Comparison of ENCODE assay signal across 13 mouse cellular contexts in the genomic region with DNA sequence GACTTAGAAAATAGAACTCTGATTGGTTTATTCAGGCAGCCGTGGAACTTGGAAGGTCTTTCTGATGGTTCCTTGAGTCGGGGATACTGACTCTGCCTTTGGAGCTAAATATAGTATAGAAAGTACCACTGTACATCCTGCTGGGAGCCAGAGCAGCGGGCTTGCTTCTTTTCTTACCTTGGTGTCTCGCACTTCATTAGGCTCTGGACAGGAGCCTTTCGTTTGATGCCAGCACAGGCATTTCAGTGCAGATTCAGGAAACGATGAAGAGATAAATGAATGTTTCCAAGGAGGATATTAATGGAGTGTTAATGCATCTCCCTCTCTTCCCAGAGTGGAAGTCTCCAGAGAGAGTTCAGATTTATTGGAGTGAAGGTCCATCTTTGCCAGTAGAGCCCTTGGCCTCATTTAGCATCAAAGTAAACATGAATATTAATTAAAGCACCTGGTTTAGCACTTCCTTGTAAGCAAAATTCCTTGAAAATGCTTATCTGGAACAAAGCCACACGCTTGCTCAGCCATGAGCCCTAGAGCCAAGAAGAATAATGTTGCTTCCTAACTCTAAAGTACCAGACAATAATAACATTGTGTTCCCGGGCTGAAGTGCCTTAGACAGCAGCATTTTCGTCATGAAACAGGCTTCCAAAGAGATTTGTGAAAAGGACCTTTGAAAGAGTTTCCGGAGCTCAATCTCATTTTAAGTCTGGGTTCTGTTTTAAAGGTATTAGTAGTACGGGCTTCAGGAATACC.
DNase-seq lines count a peak whose midpoint lies in the region; ATAC-seq and TF ChIP-seq lines count a peak whose summit lies in the region.
"Had no signal": no experiment of that assay in that cellular context is flagged by ENCODE, and none has a peak within 500 bp of the region (broad histone marks: within the 10 kb centered on the region; RNA-seq: fewer than 3 reads in every experiment).

No protein-coding gene starts in this region.

- H3K9me3 ChIP-seq in forebrain, embryonic 10.5 days = no peaks in the 10 kb centered on the region
- no peaks in the 10 kb centered on the region for H3K9me3 ChIP-seq in forebrain, embryonic 11.5 days (ENCODE audit: control insufficient read depth, low read length)
- H3K9me3 ChIP-seq in kidney, postnatal 0 days (replicated peaks; ENCODE audit: low read length) = no peaks in the 10 kb centered on the region
- H3K9me3 ChIP-seq: limb, embryonic 12.5 days had no signal

- H3K27me3 ChIP-seq in forebrain, embryonic 10.5 days (ENCODE audit: poor library complexity, severe bottlenecking) = no peaks in the 10 kb centered on the region
- no peaks in the 10 kb centered on the region for H3K27me3 ChIP-seq in forebrain, embryonic 11.5 days (ENCODE audit: control insufficient read depth, insufficient read depth, low read length)
- no peaks in the 10 kb centered on the region for H3K27me3 ChIP-seq in kidney, postnatal 0 days (ENCODE audit: insufficient read depth, low read length)
- H3K27me3 ChIP-seq: limb, embryonic 12.5 days had no signal

- H3K4me3 ChIP-seq in forebrain, embryonic 10.5 days = no peak overlapping the region
- H3K4me3 ChIP-seq in forebrain, embryonic 11.5 days (ENCODE audit: low read depth, low read length) = no peak overlapping the region
- H3K4me3 ChIP-seq in kidney, postnatal 0 days (replicated peaks; ENCODE audit: low read depth, low read length) = no peak overlapping the region
- H3K4me3 ChIP-seq: limb, embryonic 12.5 days had no signal

- peaks cover 51% of the 10 kb centered on the region for H3K4me1 ChIP-seq in forebrain, embryonic 10.5 days
- H3K4me1 ChIP-seq in forebrain, embryonic 11.5 days (replicated peaks; ENCODE audit: control insufficient read depth, insufficient read depth, low read length) = peaks cover 4% of the 10 kb centered on the region; the same call in 1 of the 2 replicates
- no peaks in the 10 kb centered on the region for H3K4me1 ChIP-seq in kidney, postnatal 0 days (replicated peaks; ENCODE audit: insufficient read depth, low read length)

- no peak for ATAC-seq in forebrain, embryonic 11.5 days (replicated peaks; ENCODE audit: low FRiP score)
- no peak for ATAC-seq in kidney, postnatal 0 days (replicated peaks; ENCODE audit: low FRiP score, low read depth)
- ATAC-seq: liver, postnatal 0 days had no signal

- H3K36me3 ChIP-seq in forebrain, embryonic 10.5 days (replicated peaks) = no peaks in the 10 kb centered on the region
- no peaks in the 10 kb centered on the region for H3K36me3 ChIP-seq in forebrain, embryonic 11.5 days (ENCODE audit: control insufficient read depth, insufficient read depth, low read length)
- no peaks in the 10 kb centered on the region for H3K36me3 ChIP-seq in kidney, postnatal 0 days (ENCODE audit: insufficient read depth, low read length)
- H3K36me3 ChIP-seq: limb, embryonic 12.5 days had no signal

- no peak overlapping the region for H3K9ac ChIP-seq in forebrain, embryonic 11.5 days (ENCODE audit: low read length)
- no peak overlapping the region for H3K9ac ChIP-seq in kidney, postnatal 0 days (ENCODE audit: low read depth, low read length)
- H3K9ac ChIP-seq: limb, embryonic 12.5 days; liver, postnatal 0 days had no signal

- no peak for DNase-seq in forebrain, embryonic 10.5 days (ENCODE audit: extremely low spot score, low spot score)
- no peak for DNase-seq in forebrain, embryonic 11.5 days (ENCODE audit: low spot score)
- DNase-seq in kidney, postnatal 0 days (ENCODE audit: low spot score) = peak; percentile 45
- DNase-seq in kidney, postnatal 10 days = no peak
- DNase-seq in testis, postnatal 14 days (ENCODE audit: low spot score) = peak; percentile 21
- no peak for DNase-seq in testis, postnatal 10 days (ENCODE audit: low spot score)
- no peak for DNase-seq in adrenal gland, postnatal 4 days (ENCODE audit: low spot score in 2 of 2)
- no peak for DNase-seq in embryo, embryonic 10 days (ENCODE audit: low spot score)
- DNase-seq: cerebellum, postnatal 25 days; gastrocnemius, postnatal 25 days; layer of hippocampus, postnatal 36 days; liver, postnatal 0 days had no signal

- WGBS in forebrain, embryonic 10.5 days = 66% methylated on average over 11 of the region's 11 CpGs
- 57% methylated on average over 11 of the region's 11 CpGs for WGBS in forebrain, embryonic 11.5 days
- 46% methylated on average over 11 of the region's 11 CpGs for WGBS in kidney, postnatal 0 days

- no peak for TF ChIP-seq CTCF in kidney, postnatal 0 days (IDR thresholded peaks at IDR 0.05; ENCODE audit: low read depth)

- H3K27ac ChIP-seq in forebrain, embryonic 10.5 days = peak overlapping the region; percentile 56; the same call in 1 of the 2 replicates
- no peak overlapping the region for H3K27ac ChIP-seq in forebrain, embryonic 11.5 days (ENCODE audit: low read depth, low read length)
- H3K27ac ChIP-seq in kidney, postnatal 0 days = no peak overlapping the region
- H3K27ac ChIP-seq: limb, embryonic 12.5 days had no signal

- no peak overlapping the region for H3K4me2 ChIP-seq in forebrain, embryonic 11.5 days (ENCODE audit: low read depth, low read length, severe bottlenecking)
- H3K4me2 ChIP-seq in kidney, postnatal 0 days (ENCODE audit: low read length) = no peak overlapping the region
- H3K4me2 ChIP-seq: limb, embryonic 12.5 days had no signal

Comparison
In these comparisons a context has a peak if more than half of its experiments do, and no peak if none do; other contexts are left out.
1. DNase-seq: peak in kidney, postnatal 0 days (single experiment) and testis, postnatal 14 days (single experiment); none in forebrain, embryonic 10.5 days (single experiment), forebrain, embryonic 11.5 days (single experiment), kidney, postnatal 10 days (single experiment), testis, postnatal 10 days (single experiment), adrenal gland, postnatal 4 days (0 of 2) and embryo, embryonic 10 days (single experiment).